Mouse (Mus musculus) heart, adult 2 months (tissue): ENCODE measurements around the gene Smurf1.

Source experiments
- CTCF ChIP-seq: fragments of 200-600 bp; IDR thresholded peaks from 2 replicates; pipeline ENCODE4 v1.8.1; 2022; ENCODE audit warnings: antibody characterized with exemption, mild to moderate bottlenecking, moderate library complexity
- EP300 ChIP-seq: fragments of 200-500 bp; IDR thresholded peaks from 2 replicates; pipeline ENCODE4 v1.6.1; 2011; ENCODE audit warnings: low read depth, low read length, control low read depth; ENCODE audit not compliant: insufficient read depth

DNA sequence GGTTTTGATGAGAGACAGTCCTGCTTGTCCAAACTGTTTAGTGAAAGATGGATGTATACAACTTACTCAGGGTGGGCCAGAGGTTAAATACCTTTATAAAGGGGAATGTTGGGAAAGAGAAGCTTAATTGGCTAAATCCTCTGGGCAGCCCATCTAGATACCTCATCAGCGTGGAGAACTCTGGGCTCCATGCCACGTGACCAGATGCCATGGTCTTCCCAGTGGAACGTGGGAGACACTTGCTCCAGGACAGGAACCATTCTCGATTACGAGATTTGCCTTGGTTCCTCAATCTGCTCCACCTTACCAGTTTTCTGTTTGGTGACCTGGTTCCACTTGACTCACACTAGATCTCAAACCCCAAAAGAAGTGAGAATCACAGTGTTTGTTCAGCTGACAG lies 116.9 kb downstream of the Smurf1 start:
- TF ChIP-seq EP300, result no peak
- no peak for TF ChIP-seq CTCF
